Mouse (Mus musculus): ENCODE data around the gene Vwc2l.

Gene Vwc2l

DNA sequence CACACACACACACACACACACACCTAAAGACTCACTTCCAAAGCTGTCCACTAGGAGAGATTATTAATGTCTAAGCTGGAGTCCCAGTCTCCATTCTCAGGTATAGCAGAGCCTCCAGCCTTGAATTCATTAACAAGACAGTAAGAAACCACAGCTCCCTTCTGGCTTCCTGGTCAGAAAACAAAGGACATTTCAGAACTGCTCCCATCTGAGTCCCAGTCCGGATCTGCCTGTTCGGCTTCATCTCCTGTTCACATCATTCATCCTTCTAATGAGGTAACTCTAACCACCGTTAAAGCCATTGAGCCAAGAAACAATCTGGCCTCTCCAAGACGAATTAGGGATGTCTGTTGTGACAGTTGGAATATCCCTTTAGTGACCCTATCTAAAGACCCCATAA is 185.7 kb downstream of the Vwc2l start:
- no peak for DNase-seq (ENCODE audit: low read depth, low spot score)

DNA sequence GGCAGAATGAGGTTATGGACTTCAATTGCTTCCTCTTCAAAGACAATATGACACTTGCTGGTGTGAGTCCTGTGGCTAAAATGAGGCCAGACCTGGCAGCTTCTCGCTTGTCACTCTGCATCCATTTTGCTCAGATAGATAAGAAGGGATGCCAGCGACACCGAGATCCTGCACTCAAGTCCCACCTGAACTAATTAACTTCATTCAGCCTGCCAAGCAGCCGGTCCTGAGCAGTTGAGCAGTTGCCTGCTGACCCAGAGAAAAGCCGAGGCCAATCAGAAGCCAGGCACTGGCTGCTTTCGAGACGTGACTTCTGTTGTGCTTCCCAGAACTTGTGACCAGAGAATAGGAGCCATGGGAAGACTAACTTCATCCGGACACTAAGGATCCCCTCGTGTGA is 187.6 kb downstream of the Vwc2l start:
- DNase-seq (ENCODE audit: low read depth, low spot score), result no peak

DNA sequence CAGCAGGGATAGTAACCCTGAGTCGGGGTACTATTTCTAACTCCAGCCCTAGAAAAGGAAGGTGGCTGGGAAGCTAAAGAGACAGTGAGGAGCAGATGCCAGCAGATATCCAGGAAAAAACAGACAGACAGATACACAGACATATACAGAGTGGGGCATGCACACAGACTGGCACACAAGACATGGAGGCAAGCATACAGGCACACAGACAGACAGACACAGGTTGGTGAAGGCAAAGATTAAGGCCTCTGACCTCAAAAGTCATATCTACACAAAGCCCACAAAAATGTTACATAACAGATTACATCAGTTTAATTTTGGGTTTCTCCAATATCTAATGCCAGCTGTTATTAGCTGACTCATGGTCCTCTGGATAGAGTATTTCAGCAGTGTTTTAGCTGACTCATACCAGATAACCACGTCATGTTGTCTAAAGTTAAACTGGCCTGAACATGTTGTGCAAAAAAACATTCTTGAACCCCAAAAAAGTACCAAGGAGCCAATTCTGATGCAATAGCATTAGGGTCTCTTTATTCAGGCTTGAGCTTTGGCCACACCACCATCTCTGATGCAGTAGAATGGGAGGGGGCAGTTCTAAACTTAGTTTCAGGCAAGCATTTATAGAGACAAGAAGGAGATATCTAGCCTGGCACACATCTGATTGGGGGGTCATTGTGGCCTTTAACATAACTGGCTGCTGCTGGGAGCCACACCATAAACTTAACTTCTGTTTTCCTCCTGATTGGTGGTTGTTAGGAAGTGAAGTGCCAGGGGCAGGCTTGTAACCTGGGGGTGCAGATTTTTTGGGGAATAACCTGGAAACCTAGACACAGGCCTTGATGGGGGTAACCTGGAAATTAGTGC is 192.9 kb downstream of the Vwc2l start:
- peak; percentile 58 for DNase-seq (ENCODE audit: low read depth, low spot score)

DNA sequence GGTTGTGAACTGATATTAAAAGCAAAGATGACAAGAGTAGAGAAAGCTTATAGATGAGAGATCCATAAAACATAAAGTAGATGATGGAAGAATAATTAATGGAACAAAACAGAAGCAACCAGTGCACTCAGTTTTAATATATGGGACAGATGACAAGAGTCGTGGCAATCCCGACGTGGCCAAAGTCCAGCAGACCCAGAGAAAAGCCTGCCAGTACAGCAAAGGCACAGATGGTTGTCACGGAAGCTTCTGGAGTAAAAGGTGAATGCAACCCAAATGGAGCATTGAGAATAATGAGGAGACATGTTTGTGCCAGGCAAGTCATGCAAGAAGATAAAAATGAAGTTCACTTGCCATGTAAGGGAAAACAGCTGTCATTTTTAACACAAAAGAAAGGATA is 207.5 kb downstream of the Vwc2l start:
- DNase-seq (ENCODE audit: low read depth, low spot score), result no peak

Measured in c-Kit-negative CD71-positive TER-119-positive erythroid progenitor cells, embryonic 14.5 days (primary cell).